Mouse (Mus musculus) forebrain, embryonic 12.5 days (tissue): Measurements from ENCODE around the gene Kcnj15. TPM values are rescaled to one million over a fixed set of nuclear protein-coding genes. Genes with fewer than 3 reads are reported as not detected.

Experiments used
- ATAC-seq: fragments of 200-750 bp; cut with Nextera tagmentation; 2 replicates; pipeline ENCODE4 v1.8.0; 2017; ENCODE audit warnings: moderate TSS enrichment; ENCODE audit not compliant: low FRiP score
- H3K27ac ChIP-seq: fragments of 300-500 bp; sonication (generic); 2 replicates; pipeline ENCODE4 v1.5.1; 2016; ENCODE audit warnings: mild to moderate bottlenecking
- H3K27me3 ChIP-seq: fragments of 300-500 bp; sonication (generic); 2 replicates; pipeline ENCODE4 v1.6.1; 2016; ENCODE audit warnings: mild to moderate bottlenecking
- H3K36me3 ChIP-seq: fragments of 300-500 bp; sonication (generic); replicated peaks from 2 replicates; pipeline ENCODE4 v1.6.1; 2016; ENCODE audit warnings: mild to moderate bottlenecking
- H3K4me1 ChIP-seq: fragments of 300-500 bp; sonication (generic); 2 replicates; pipeline ENCODE4 v1.6.1; 2016
- H3K4me2 ChIP-seq: fragments of 300-500 bp; sonication (generic); 2 replicates; pipeline ENCODE4 v1.6.1; 2016; ENCODE audit warnings: mild to moderate bottlenecking, moderate library complexity
- H3K4me3 ChIP-seq: fragments of 300-500 bp; sonication (generic); replicated peaks from 2 replicates; pipeline ENCODE4 v1.5.1; 2016; ENCODE audit warnings: mild to moderate bottlenecking
- H3K9ac ChIP-seq: fragments of 300-500 bp; sonication (generic); 2 replicates; pipeline ENCODE4 v1.6.1; 2016; ENCODE audit warnings: mild to moderate bottlenecking
- H3K9me3 ChIP-seq: fragments of 300-500 bp; sonication (generic); 2 replicates; pipeline ENCODE4 v1.6.1; 2016
- WGBS: fragments of 180-500 bp; shearing (Covaris S2); methylation state at CpG from one replicate; pipeline ENCODE4 v1.1.7; 2016; 5-methylcytosine and 5-hydroxymethylcytosine counted together
- polyA plus RNA-seq: library from polyadenylated mRNA; unstranded; fragments of >200 nt; fragmentation: Nextera tagmentation; extraction: Ambion mirVana; gene quantifications from 2 replicates; pipeline ENCODE4 v1.2.1, GENCODE M21; 2016

Kcnj15 gene
- polyA plus RNA-seq, 1 experiment from 2014 or later, result 0.24 TPM

GRCm38 (mm10) chr16:95283369-95283768 lies 26.0 kb downstream of the Kcnj15 start:
- WGBS, result 92% methylated on average over 10 of the region's 10 CpGs
- Histone ChIP-seq H3K27ac (no peak overlapping the region), H3K4me2 (no peak overlapping the region), H3K9me3 (no peaks in the 10 kb centered on the region), H3K4me3 (no peak overlapping the region), H3K4me1 (no peaks in the 10 kb centered on the region), H3K36me3 (no peaks in the 10 kb centered on the region), H3K27me3 (no peaks in the 10 kb centered on the region), H3K9ac (no peak overlapping the region)
- no peak for ATAC-seq

GRCm38 (mm10) chr16:95284085-95284727 lies 26.8 kb downstream of the Kcnj15 start:
- H3K9me3 ChIP-seq, result no peaks in the 10 kb centered on the region
- H3K36me3 ChIP-seq, result no peaks in the 10 kb centered on the region
- no peaks in the 10 kb centered on the region for H3K27me3 ChIP-seq
- H3K4me1 ChIP-seq, result no peaks in the 10 kb centered on the region
- no peak overlapping the region for H3K9ac ChIP-seq
- ATAC-seq, result no peak
- H3K4me3 ChIP-seq, result no peak overlapping the region
- H3K4me2 ChIP-seq, result no peak overlapping the region
- WGBS, result 87% methylated on average over 12 of the region's 12 CpGs
- H3K27ac ChIP-seq, result no peak overlapping the region

- 86% methylated on average over 4 of the region's 4 CpGs for WGBS
- no peaks in the 10 kb centered on the region for H3K36me3 ChIP-seq
- ATAC-seq, result no peak
Measured at GRCm38 (mm10) chr16:95285043-95285442, 27.7 kb downstream of the Kcnj15 start.

GRCm38 (mm10) chr16:95285767-95286166 lies 28.4 kb downstream of the Kcnj15 start:
- Histone ChIP-seq H3K27me3 (no peaks in the 10 kb centered on the region), H3K4me3 (no peak overlapping the region), H3K9ac (no peak overlapping the region), H3K36me3 (no peaks in the 10 kb centered on the region), H3K9me3 (no peaks in the 10 kb centered on the region), H3K4me2 (no peak overlapping the region), H3K4me1 (no peaks in the 10 kb centered on the region), H3K27ac (no peak overlapping the region)
- ATAC-seq, result no peak
- 95% methylated on average over 4 of the region's 4 CpGs for WGBS

More at GRCm38 (mm10) chr16:95285043-95285442, 27.7 kb downstream of the Kcnj15 start:
- H3K27me3 ChIP-seq, result no peaks in the 10 kb centered on the region
- no peak overlapping the region for H3K4me2 ChIP-seq
- no peak overlapping the region for H3K27ac ChIP-seq
- no peaks in the 10 kb centered on the region for H3K4me1 ChIP-seq
- no peaks in the 10 kb centered on the region for H3K9me3 ChIP-seq
- H3K4me3 ChIP-seq, result no peak overlapping the region
- no peak overlapping the region for H3K9ac ChIP-seq

- Histone ChIP-seq H3K4me2 (no peak overlapping the region), H3K4me3 (no peak overlapping the region), H3K27me3 (no peaks in the 10 kb centered on the region), H3K9me3 (no peaks in the 10 kb centered on the region), H3K9ac (no peak overlapping the region), H3K36me3 (no peaks in the 10 kb centered on the region), H3K27ac (no peak overlapping the region), H3K4me1 (no peaks in the 10 kb centered on the region)
- no peak for ATAC-seq
- 84% methylated on average over 2 of the region's 2 CpGs for WGBS
Measured at GRCm38 (mm10) chr16:95287656-95288055, 30.3 kb downstream of the Kcnj15 start.

- Histone ChIP-seq H3K36me3 (no peaks in the 10 kb centered on the region), H3K4me2 (no peak overlapping the region), H3K4me3 (no peak overlapping the region), H3K9ac (no peak overlapping the region), H3K27ac (no peak overlapping the region), H3K27me3 (no peaks in the 10 kb centered on the region), H3K4me1 (no peaks in the 10 kb centered on the region), H3K9me3 (no peaks in the 10 kb centered on the region)
- ATAC-seq, result no peak
- WGBS, result 76% methylated on average over 3 of the region's 3 CpGs
Measured at GRCm38 (mm10) chr16:95289375-95289774, 32.0 kb downstream of the Kcnj15 start.

- H3K4me2 ChIP-seq, result no peak overlapping the region
- H3K9ac ChIP-seq, result no peak overlapping the region
- H3K36me3 ChIP-seq, result no peaks in the 10 kb centered on the region
- H3K9me3 ChIP-seq, result no peaks in the 10 kb centered on the region
- H3K4me3 ChIP-seq, result no peak overlapping the region
- no peaks in the 10 kb centered on the region for H3K4me1 ChIP-seq
- no peaks in the 10 kb centered on the region for H3K27me3 ChIP-seq
- ATAC-seq, result no peak
- 84% methylated on average over 10 of the region's 10 CpGs for WGBS
- H3K27ac ChIP-seq, result no peak overlapping the region
Measured at GRCm38 (mm10) chr16:95291450-95292101, 34.2 kb downstream of the Kcnj15 start.

GRCm38 (mm10) chr16:95292843-95293505 lies 35.6 kb downstream of the Kcnj15 start:
- Histone ChIP-seq H3K27ac (no peak overlapping the region), H3K9ac (no peak overlapping the region), H3K27me3 (no peaks in the 10 kb centered on the region), H3K4me2 (no peak overlapping the region), H3K4me3 (no peak overlapping the region), H3K9me3 (no peaks in the 10 kb centered on the region), H3K4me1 (no peaks in the 10 kb centered on the region), H3K36me3 (no peaks in the 10 kb centered on the region)
- 88% methylated on average over 14 of the region's 14 CpGs for WGBS
- ATAC-seq, result no peak

GRCm38 (mm10) chr16:95297651-95298050 lies 40.3 kb downstream of the Kcnj15 start:
- Histone ChIP-seq H3K4me3 (no peak overlapping the region), H3K9ac (no peak overlapping the region), H3K4me2 (no peak overlapping the region), H3K36me3 (no peaks in the 10 kb centered on the region), H3K4me1 (no peaks in the 10 kb centered on the region), H3K9me3 (no peaks in the 10 kb centered on the region), H3K27ac (no peak overlapping the region), H3K27me3 (no peaks in the 10 kb centered on the region)
- 78% methylated on average over 3 of the region's 3 CpGs for WGBS
- no peak for ATAC-seq

- Histone ChIP-seq H3K4me3 (no peak overlapping the region), H3K4me2 (no peak overlapping the region), H3K4me1 (no peaks in the 10 kb centered on the region), H3K36me3 (no peaks in the 10 kb centered on the region), H3K9me3 (no peaks in the 10 kb centered on the region), H3K9ac (no peak overlapping the region), H3K27me3 (no peaks in the 10 kb centered on the region), H3K27ac (no peak overlapping the region)
- 93% methylated on average over 3 of the region's 3 CpGs for WGBS
- ATAC-seq, result no peak
Measured at GRCm38 (mm10) chr16:95301667-95302066, 44.3 kb downstream of the Kcnj15 start.

GRCm38 (mm10) chr16:95303676-95304075 lies 46.3 kb downstream of the Kcnj15 start:
- 83% methylated on average over 9 of the region's 9 CpGs for WGBS
- no peak overlapping the region for H3K4me3 ChIP-seq
- no peak overlapping the region for H3K4me2 ChIP-seq
- H3K9ac ChIP-seq, result no peak overlapping the region
- H3K27ac ChIP-seq, result no peak overlapping the region
- no peaks in the 10 kb centered on the region for H3K4me1 ChIP-seq
- H3K36me3 ChIP-seq, result no peaks in the 10 kb centered on the region
- no peaks in the 10 kb centered on the region for H3K9me3 ChIP-seq
- no peaks in the 10 kb centered on the region for H3K27me3 ChIP-seq
- ATAC-seq, result no peak

GRCm38 (mm10) chr16:95307823-95308360 lies 50.5 kb downstream of the Kcnj15 start:
- no peak overlapping the region for H3K4me3 ChIP-seq
- no peak for ATAC-seq

More at GRCm38 (mm10) chr16:95307823-95308360, 50.5 kb downstream of the Kcnj15 start:
- no peaks in the 10 kb centered on the region for H3K9me3 ChIP-seq
- no peaks in the 10 kb centered on the region for H3K27me3 ChIP-seq
- H3K4me2 ChIP-seq, result no peak overlapping the region
- 94% methylated on average over 3 of the region's 3 CpGs for WGBS
- H3K27ac ChIP-seq, result no peak overlapping the region
- H3K36me3 ChIP-seq, result no peaks in the 10 kb centered on the region
- no peak overlapping the region for H3K9ac ChIP-seq
- H3K4me1 ChIP-seq, result no peaks in the 10 kb centered on the region
